Mouse (Mus musculus): ENCODE data around the gene Zfp384. TPM values are rescaled to one million over a fixed set of nuclear protein-coding genes. Genes with fewer than 3 reads are reported as not detected.

The Zfp384 gene
- total RNA-seq (2021), result 10 to 100 TPM; 18.5 to 19.3 TPM
- long read RNA-seq, experiment 1, partial matches to known transcripts, result 7 of 18 reads
- long read RNA-seq, experiment 1, other reads (novel, unspliced or antisense), result 6 of 18 reads
- long read RNA-seq, experiment 2, partial matches to known transcripts, result 5 of 28 reads
- long read RNA-seq, experiment 2, other reads (novel, unspliced or antisense), result 18 of 28 reads

GRCm38 (mm10) chr6:125009129-125009180 lies at the start of gene Zfp384:
Gene Zfp384, plus strand, starts transcription at chr6:125009145.
- no peak for DNase-seq

GRCm38 (mm10) chr6:124959960-124960359 lies 49.0 kb upstream of the Zfp384 start:
- DNase-seq, result no peak

GRCm38 (mm10) chr6:124961021-124961420 lies 47.9 kb upstream of the Zfp384 start:
- DNase-seq, result no peak

- DNase-seq, result no peak
Measured at GRCm38 (mm10) chr6:124964638-124965037, 44.3 kb upstream of the Zfp384 start.

GRCm38 (mm10) chr6:124965088-124965719 lies 43.7 kb upstream of the Zfp384 start, which contains the start of gene Cops7a:
Gene Cops7a, minus strand, starts transcription at chr6:124965538.
- peak; percentile 96 for DNase-seq

GRCm38 (mm10) chr6:124965747-124966146 lies 43.2 kb upstream of the Zfp384 start:
- no peak for DNase-seq

- no peak for DNase-seq
Measured at GRCm38 (mm10) chr6:124966466-124967118, 42.4 kb upstream of the Zfp384 start.

- no peak for DNase-seq
Measured at GRCm38 (mm10) chr6:124967766-124968165, 41.2 kb upstream of the Zfp384 start.

GRCm38 (mm10) chr6:124992241-124992640 lies 16.7 kb upstream of the Zfp384 start:
- no peak for DNase-seq

- no peak for DNase-seq
Measured at GRCm38 (mm10) chr6:124993365-124993764, 15.6 kb upstream of the Zfp384 start.

GRCm38 (mm10) chr6:124993876-124994275 lies 15.1 kb upstream of the Zfp384 start:
- no peak for DNase-seq

- DNase-seq, result no peak
Measured at GRCm38 (mm10) chr6:124995246-124995645, 13.7 kb upstream of the Zfp384 start.

- DNase-seq, result no peak
Measured at GRCm38 (mm10) chr6:124995831-124996403, 13.0 kb upstream of the Zfp384 start.

GRCm38 (mm10) chr6:124996551-124997501 lies 12.1 kb upstream of the Zfp384 start, which contains the start of gene Pianp:
Gene Pianp, plus strand, starts transcription at chr6:124996694.
- peak; percentile 42 for DNase-seq

- no peak for DNase-seq
Measured at GRCm38 (mm10) chr6:124998066-124998465, 10.9 kb upstream of the Zfp384 start.

GRCm38 (mm10) chr6:124999091-124999490 lies 9.9 kb upstream of the Zfp384 start:
- no peak for DNase-seq

- DNase-seq, result no peak
Measured at GRCm38 (mm10) chr6:124999546-124999945, 9.4 kb upstream of the Zfp384 start.

- no peak for DNase-seq
Measured at GRCm38 (mm10) chr6:125003706-125004105, 5.2 kb upstream of the Zfp384 start.

- DNase-seq, result no peak
Measured at GRCm38 (mm10) chr6:125005086-125005485, 3.9 kb upstream of the Zfp384 start.

- DNase-seq, result no peak
Measured at GRCm38 (mm10) chr6:125008060-125008459, 885 bp upstream of the Zfp384 start.

GRCm38 (mm10) chr6:125008586-125009128 lies 288 bp upstream of the Zfp384 start:
- peak; percentile 98 for DNase-seq
